Mouse (Mus musculus) lung, adult 2 months (tissue): ENCODE measurements around the gene Lmna.

Experiments used
- CTCF ChIP-seq: fragments of 200-500 bp; IDR thresholded peaks from 2 replicates; pipeline ENCODE4 v1.5.1; 2011; ENCODE audit warnings: mild to moderate bottlenecking, low read length, control low read depth; ENCODE audit not compliant: insufficient read depth
- POLR2A ChIP-seq: fragments of 200-500 bp; IDR thresholded peaks from 2 replicates; pipeline ENCODE4 v1.6.1; 2011; ENCODE audit warnings: low read depth, mild to moderate bottlenecking, control low read depth, low read length, borderline replicate concordance; ENCODE audit errors: extremely low read depth

GRCm38 (mm10) chr3:88543651-88544410 is 34.1 kb upstream of the Lmna start:
- no peak for TF ChIP-seq CTCF
- no peak for TF ChIP-seq POLR2A
